Mouse (Mus musculus): ENCODE results near the gene Ptgis. TPM values are rescaled to one million over a fixed set of nuclear protein-coding genes. Genes with fewer than 3 reads are reported as not detected.

Ptgis gene
- 16.0 and 18.6 TPM in 2 replicates for polyA plus RNA-seq (2014; fragmentation: Nextera tagmentation; extraction: Ambion mirVana)

GRCm38 (mm10) chr2:167240008-167240964 is at the start of gene Ptgis:
Ptgis (minus strand) TSS chr2:167240604.
- Histone ChIP-seq H3K27ac (ENCODE audit: low read depth) (peak within 1 kb of the TSS; percentile 47; the same call in 1 of the 2 replicates), H3K9ac (peak within 1 kb of the TSS; percentile 57), H3K27me3 (ENCODE audit: insufficient read depth, low read length) (no peaks in the 10 kb centered on the region), H3K9me3 (ENCODE audit: low read depth, low read length) (no peaks in the 10 kb centered on the region), H3K4me3 (ENCODE audit: low read depth, low read length) (peak within 1 kb of the TSS; percentile 56), H3K4me2 (peak within 1 kb of the TSS; percentile 96), H3K36me3 (ENCODE audit: insufficient read depth) (no peaks in the 10 kb centered on the region), H3K4me1 (ENCODE audit: insufficient read depth) (no peaks in the 10 kb centered on the region; the same call in 1 of the 2 replicates)
- ATAC-seq (ENCODE audit: insufficient read depth) (peak; percentile 84), DNase-seq (peak; percentile 58)
- WGBS, result 2% methylated on average over 45 of the region's 45 CpGs
- no peak; the same call in 1 of the 2 replicates for TF ChIP-seq CTCF (IDR thresholded peaks at IDR 0.05; ENCODE audit: low read depth)

GRCm38 (mm10) chr2:167281461-167281860 is 41.1 kb upstream of the Ptgis start:
- Histone ChIP-seq H3K27ac (ENCODE audit: low read depth) (no peak overlapping the region), H3K36me3 (ENCODE audit: insufficient read depth) (no peaks in the 10 kb centered on the region), H3K9me3 (ENCODE audit: low read depth, low read length) (no peaks in the 10 kb centered on the region), H3K4me1 (ENCODE audit: insufficient read depth) (no peaks in the 10 kb centered on the region), H3K27me3 (ENCODE audit: insufficient read depth, low read length) (no peaks in the 10 kb centered on the region), H3K4me3 (ENCODE audit: low read depth, low read length) (no peak overlapping the region), H3K9ac (no peak overlapping the region), H3K4me2 (no peak overlapping the region)
- WGBS, result 92% methylated on average over 13 of the region's 13 CpGs
- TF ChIP-seq CTCF (IDR thresholded peaks at IDR 0.05; ENCODE audit: low read depth), result no peak
- DNase-seq (no peak), ATAC-seq (ENCODE audit: insufficient read depth) (no peak)

GRCm38 (mm10) chr2:167280986-167281310 is 40.5 kb upstream of the Ptgis start:
- peak; percentile 47 for ATAC-seq (ENCODE audit: insufficient read depth)
- Histone ChIP-seq H3K4me1 (ENCODE audit: insufficient read depth) (no peaks in the 10 kb centered on the region), H3K27me3 (ENCODE audit: insufficient read depth, low read length) (no peaks in the 10 kb centered on the region), H3K9ac (no peak overlapping the region), H3K36me3 (ENCODE audit: insufficient read depth) (no peaks in the 10 kb centered on the region), H3K4me2 (no peak overlapping the region), H3K4me3 (ENCODE audit: low read depth, low read length) (no peak overlapping the region), H3K9me3 (ENCODE audit: low read depth, low read length) (no peaks in the 10 kb centered on the region), H3K27ac (ENCODE audit: low read depth) (no peak overlapping the region)
- TF ChIP-seq CTCF (IDR thresholded peaks at IDR 0.05; ENCODE audit: low read depth), result no peak
- DNase-seq, result no peak
- 73% methylated on average over 4 of the region's 4 CpGs for WGBS

GRCm38 (mm10) chr2:167280090-167280985 is 39.9 kb upstream of the Ptgis start:
- no peaks in the 10 kb centered on the region for H3K4me1 ChIP-seq (ENCODE audit: insufficient read depth)
- no peaks in the 10 kb centered on the region for H3K27me3 ChIP-seq (ENCODE audit: insufficient read depth, low read length)
- 40% methylated on average over 26 of the region's 26 CpGs for WGBS
- ATAC-seq (ENCODE audit: insufficient read depth) (peak; percentile 69), DNase-seq (peak; percentile 87)
- no peaks in the 10 kb centered on the region for H3K9me3 ChIP-seq (ENCODE audit: low read depth, low read length)
- H3K9ac ChIP-seq, result no peak overlapping the region
- peak; percentile 100 for TF ChIP-seq CTCF (IDR thresholded peaks at IDR 0.05; ENCODE audit: low read depth)
- H3K4me2 ChIP-seq, result no peak overlapping the region
- H3K36me3 ChIP-seq (ENCODE audit: insufficient read depth), result no peaks in the 10 kb centered on the region
- H3K27ac ChIP-seq (ENCODE audit: low read depth), result no peak overlapping the region
- no peak overlapping the region for H3K4me3 ChIP-seq (ENCODE audit: low read depth, low read length)

- 54% methylated on average over 17 of the region's 17 CpGs for WGBS
- no peak overlapping the region for H3K4me3 ChIP-seq (ENCODE audit: low read depth, low read length)
- no peak overlapping the region for H3K27ac ChIP-seq (ENCODE audit: low read depth)
- ATAC-seq (ENCODE audit: insufficient read depth) (peak; percentile 62), DNase-seq (peak; percentile 83)
- no peaks in the 10 kb centered on the region for H3K27me3 ChIP-seq (ENCODE audit: insufficient read depth, low read length)
- no peak overlapping the region for H3K4me2 ChIP-seq
- H3K9ac ChIP-seq, result no peak overlapping the region
- no peaks in the 10 kb centered on the region for H3K4me1 ChIP-seq (ENCODE audit: insufficient read depth)
- no peaks in the 10 kb centered on the region for H3K9me3 ChIP-seq (ENCODE audit: low read depth, low read length)
- H3K36me3 ChIP-seq (ENCODE audit: insufficient read depth), result no peaks in the 10 kb centered on the region
- TF ChIP-seq CTCF (IDR thresholded peaks at IDR 0.05; ENCODE audit: low read depth), result peak; percentile 97
Measured at GRCm38 (mm10) chr2:167278751-167279526, 38.5 kb upstream of the Ptgis start.

GRCm38 (mm10) chr2:167278011-167278410 is 37.6 kb upstream of the Ptgis start:
- no peak overlapping the region for H3K4me3 ChIP-seq (ENCODE audit: low read depth, low read length)
- H3K27me3 ChIP-seq (ENCODE audit: insufficient read depth, low read length), result no peaks in the 10 kb centered on the region
- H3K27ac ChIP-seq (ENCODE audit: low read depth), result no peak overlapping the region
- WGBS, result 79% methylated on average over 7 of the region's 7 CpGs
- no peaks in the 10 kb centered on the region for H3K4me1 ChIP-seq (ENCODE audit: insufficient read depth)
- no peak overlapping the region for H3K9ac ChIP-seq
- no peaks in the 10 kb centered on the region for H3K9me3 ChIP-seq (ENCODE audit: low read depth, low read length)
- no peak for ATAC-seq (ENCODE audit: insufficient read depth)
- no peak overlapping the region for H3K4me2 ChIP-seq
- TF ChIP-seq CTCF (IDR thresholded peaks at IDR 0.05; ENCODE audit: low read depth), result no peak
- no peak for DNase-seq
- no peaks in the 10 kb centered on the region for H3K36me3 ChIP-seq (ENCODE audit: insufficient read depth)

Measured in lung, embryonic 14.5 days (tissue).